Mouse (Mus musculus) gastrocnemius, postnatal 4 days (tissue): ENCODE measurements around the gene Fam185a. TPM values are rescaled to one million over a fixed set of nuclear protein-coding genes. Genes with fewer than 3 reads are reported as not detected.

ENCODE experiments used
- DNase-seq, 2 experiments: peaks; one replicate each; pipeline ENCODE4 v3.0.0; 2021 to 2022; ENCODE audit warnings: low spot score in 2 of 2, mixed read lengths in 2 of 2
- total RNA-seq, 2 experiments: library from RNA; stranded (reverse); gene quantifications; 2 replicates each; pipeline ENCODE4 v1.2.3; 2021

Fam185a gene
- total RNA-seq, 2 experiments from 2014 or later: 4.1 to 4.9 TPM

DNA sequence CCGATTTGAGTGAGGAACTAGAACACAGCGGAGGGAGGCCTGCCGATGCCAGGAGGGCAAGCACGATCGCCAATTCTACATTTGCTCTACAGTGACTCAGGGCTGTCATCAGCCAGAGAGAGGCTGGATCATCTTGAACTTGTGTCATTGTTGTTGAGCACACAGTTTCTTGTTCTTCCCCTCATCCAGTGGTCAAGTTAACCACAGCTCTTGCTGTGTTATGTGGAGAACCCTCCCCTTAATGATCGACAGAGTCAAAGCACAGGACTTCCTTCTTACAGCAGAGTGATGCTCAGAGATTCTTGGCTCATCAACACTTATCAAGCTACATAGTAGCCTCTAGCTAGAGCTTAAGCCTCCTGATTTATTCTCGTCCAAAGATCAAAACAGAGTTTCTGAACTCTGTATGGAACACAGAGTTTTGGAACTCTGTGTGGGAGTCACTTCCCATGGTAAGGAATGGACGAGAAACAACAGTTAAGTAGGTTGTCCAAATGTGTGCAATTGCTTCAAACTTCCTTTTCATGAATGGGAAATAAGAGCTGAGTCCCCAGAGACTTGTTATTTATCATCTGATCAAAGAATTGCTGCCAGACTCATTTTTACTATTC lies 104.5 kb downstream of the Fam185a start:
- no peak for DNase-seq

Other genes starting within 250 kb of the Fam185a start
- gene Gsap, start 238.7 kb upstream of the Fam185a start, total RNA-seq: 1 to 10 TPM; 6.0 to 7.1 TPM
- gene Fgl2, start 52.3 kb upstream of the Fam185a start, total RNA-seq: 1 to 10 TPM; 5.1 to 6.3 TPM
- 1 to 10 TPM in 1 of 2 experiments, under 1 TPM in 1; 0.96 to 1.1 TPM for gene Ccdc146, start 281 bp upstream of the Fam185a start, total RNA-seq
- gene Lrrc17, start 118.6 kb downstream of the Fam185a start, total RNA-seq: 10 to 100 TPM; 59.6 to 70.9 TPM
- gene Fbxl13, start 220.7 kb downstream of the Fam185a start, total RNA-seq: under 1 TPM; 0.29 to 0.34 TPM
- 10 to 100 TPM; 12.6 to 12.8 TPM for gene Armc10, start 220.9 kb downstream of the Fam185a start, total RNA-seq